26 mouse cellular contexts compared by ENCODE assay signal in the genomic region with DNA sequence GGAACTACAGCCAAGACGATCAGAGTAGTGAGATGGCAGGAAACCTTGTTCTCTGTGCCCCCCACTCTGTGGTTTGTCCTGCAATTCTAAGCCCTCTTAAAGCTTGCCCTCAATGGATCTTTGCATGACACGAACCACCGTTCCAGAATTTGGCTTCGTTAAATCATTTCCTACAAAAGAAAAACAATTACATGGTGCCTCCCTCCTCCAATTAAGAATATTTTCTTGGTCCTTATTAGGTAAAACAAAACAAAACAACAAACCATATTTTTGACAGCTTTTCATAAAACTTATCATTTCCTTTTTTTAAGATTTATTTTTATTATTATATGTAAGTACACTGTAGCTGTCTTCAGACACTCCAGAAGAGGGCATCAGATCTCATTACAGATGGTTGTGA.
"Had no signal": no experiment of that assay in that cellular context is flagged by ENCODE, and none has a peak within 500 bp of the region (broad histone marks: within the 10 kb centered on the region; RNA-seq: fewer than 3 reads in every experiment).

No protein-coding gene starts in this region.

- H3K27me3 ChIP-seq: embryonic facial prominence, embryonic 12.5 days; embryonic facial prominence, embryonic 13.5 days; embryonic facial prominence, embryonic 15.5 days; forebrain, embryonic 12.5 days; forebrain, embryonic 15.5 days had no signal

- H3K27ac ChIP-seq: embryonic facial prominence, embryonic 12.5 days; embryonic facial prominence, embryonic 13.5 days; embryonic facial prominence, embryonic 15.5 days; forebrain, embryonic 10.5 days; forebrain, embryonic 12.5 days; forebrain, embryonic 13.5 days; forebrain, embryonic 15.5 days; gastrocnemius, adult 2 months; heart, adult 2 months; heart, embryonic 10.5 days had no signal

- H3K9me3 ChIP-seq: embryonic facial prominence, embryonic 12.5 days; embryonic facial prominence, embryonic 13.5 days; embryonic facial prominence, embryonic 15.5 days; forebrain, embryonic 10.5 days; forebrain, embryonic 12.5 days; forebrain, embryonic 13.5 days; forebrain, embryonic 15.5 days; heart, embryonic 10.5 days had no signal

- ATAC-seq: forebrain, embryonic 13.5 days; forebrain, embryonic 14.5 days; forebrain, embryonic 15.5 days; forebrain, embryonic 16.5 days; forebrain, postnatal 0 days had no signal

- H3K4me3 ChIP-seq: embryonic facial prominence, embryonic 12.5 days; embryonic facial prominence, embryonic 13.5 days; embryonic facial prominence, embryonic 15.5 days; erythroblast, embryonic 14.5 days; forebrain, embryonic 10.5 days; forebrain, embryonic 12.5 days; forebrain, embryonic 13.5 days; forebrain, embryonic 15.5 days; gastrocnemius, adult 2 months; heart, adult 2 months; heart, embryonic 10.5 days had no signal

- DNase-seq: cerebellum, adult 9-11 months; cerebellum, postnatal 10 days; cerebellum, postnatal 14 days; cerebellum, postnatal 25 days; cerebellum, postnatal 36 days; embryo, embryonic 11 days; forebrain, postnatal 0 days; gastrocnemius, adult 2 months; gastrocnemius, postnatal 10 days; gastrocnemius, postnatal 14 days; gastrocnemius, postnatal 25 days; gastrocnemius, postnatal 36 days; heart, adult 11 months; heart, adult 18-20 months; heart, adult 2 months had no signal

- H3K36me3 ChIP-seq: embryonic facial prominence, embryonic 12.5 days; embryonic facial prominence, embryonic 13.5 days; embryonic facial prominence, embryonic 15.5 days; forebrain, embryonic 10.5 days; forebrain, embryonic 12.5 days; forebrain, embryonic 15.5 days; heart, embryonic 10.5 days had no signal

- H3K4me1 ChIP-seq: embryonic facial prominence, embryonic 15.5 days had no signal
